Mouse (Mus musculus) heart, embryonic 14.5 days (tissue): ENCODE data around the gene Maob. TPM values are rescaled to one million over a fixed set of nuclear protein-coding genes. Genes with fewer than 3 reads are reported as not detected.

Experiments
- ATAC-seq: fragments of 200-750 bp; cut with Nextera tagmentation; 2 replicates; pipeline ENCODE4 v1.8.0; 2017; ENCODE audit warnings: low read depth, moderate TSS enrichment; ENCODE audit not compliant: insufficient number of reproducible peaks, insufficient read depth, low FRiP score
- H3K27ac ChIP-seq, 2 experiments: fragments of 200-500 bp in 1 of 2; fragments of 300-500 bp in 1 of 2; sonication (generic) in 1 of 2; replicated peaks in 1 of 2; 2 replicates each; pipeline ENCODE4 v1.5.1; 2012 to 2014; ENCODE audit warnings: low read depth in 2 of 2, low read length in 2 of 2, control low read depth in 1 of 2, mild to moderate bottlenecking in 1 of 2, mixed read lengths in 1 of 2; ENCODE audit not compliant: control insufficient read depth in 1 of 2, insufficient read depth in 1 of 2
- H3K27me3 ChIP-seq: fragments of 300-500 bp; sonication (generic); 2 replicates; pipeline ENCODE4 v1.6.1; 2014; ENCODE audit warnings: mild to moderate bottlenecking, low read length, control low read depth; ENCODE audit not compliant: control insufficient read depth, insufficient read depth
- H3K36me3 ChIP-seq: fragments of 300-500 bp; sonication (generic); 2 replicates; pipeline ENCODE4 v1.6.1; 2014; ENCODE audit warnings: mild to moderate bottlenecking, control low read depth, low read length, mixed read lengths; ENCODE audit not compliant: control insufficient read depth, insufficient read depth
- H3K4me1 ChIP-seq, 2 experiments: fragments of 200-500 bp in 1 of 2; fragments of 300-500 bp in 1 of 2; sonication (generic) in 1 of 2; 2 replicates each; pipeline ENCODE4 v1.6.1; 2012 to 2014; ENCODE audit warnings: low read length in 2 of 2, control low read depth in 1 of 2, mixed read lengths in 1 of 2; ENCODE audit not compliant: control insufficient read depth in 2 of 2, insufficient read depth in 2 of 2
- H3K4me2 ChIP-seq: fragments of 300-500 bp; sonication (generic); 2 replicates; pipeline ENCODE4 v1.6.1; 2014; ENCODE audit warnings: mild to moderate bottlenecking, low read length
- H3K4me3 ChIP-seq, 2 experiments: fragments of 200-500 bp in 1 of 2; fragments of 300-500 bp in 1 of 2; sonication (generic) in 1 of 2; 2 replicates each; pipeline ENCODE4 v1.5.1; 2012 to 2014; ENCODE audit warnings: low read length in 2 of 2, mild to moderate bottlenecking in 2 of 2, control low read depth in 1 of 2, low read depth in 1 of 2, moderate library complexity in 1 of 2; ENCODE audit not compliant: control insufficient read depth in 1 of 2, insufficient read depth in 1 of 2
- H3K9ac ChIP-seq: fragments of 300-500 bp; sonication (generic); 2 replicates; pipeline ENCODE4 v1.6.1; 2014; ENCODE audit warnings: mild to moderate bottlenecking, low read length
- H3K9me3 ChIP-seq: fragments of 300-500 bp; sonication (generic); 2 replicates; pipeline ENCODE4 v1.6.1; 2016; ENCODE audit warnings: low read length, control low read depth; ENCODE audit not compliant: control insufficient read depth
- WGBS: fragments of 180-500 bp; shearing (Covaris S2); extraction: QIAGEN DNeasy Blood & Tissue Kit; methylation state at CpG from one replicate; pipeline ENCODE4 v1.1.7; 2014; 5-methylcytosine and 5-hydroxymethylcytosine counted together
- polyA plus RNA-seq: library from polyadenylated mRNA; unstranded; fragments of >200 nt; fragmentation: Nextera tagmentation; extraction: Ambion mirVana; gene quantifications from 2 replicates; pipeline ENCODE4 v1.2.1, GENCODE M21; 2014

Gene Maob
- 13.2 and 14.5 TPM in 2 replicates for polyA plus RNA-seq

- no peaks in the 10 kb centered on the region for H3K4me1 ChIP-seq
- no peak within 1 kb of the TSS for H3K27ac ChIP-seq
- peak within 1 kb of the TSS; percentile 41; the same call in 1 of the 2 replicates for H3K9ac ChIP-seq
- peak within 1 kb of the TSS; percentile 31 to 51 for H3K4me3 ChIP-seq
- H3K9me3 ChIP-seq, result no peaks in the 10 kb centered on the region
- WGBS, result 17% methylated on average over 17 of the region's 18 CpGs
- H3K27me3 ChIP-seq, result no peaks in the 10 kb centered on the region
- peak within 1 kb of the TSS; percentile 61 for H3K4me2 ChIP-seq
- ATAC-seq, result no peak
- no peaks in the 10 kb centered on the region for H3K36me3 ChIP-seq
These were observed at the start of gene Maob for GRCm38 (mm10) chrX:16817261-16817769. TSS of gene Maob (minus strand) at chrX:16817366.

GRCm38 (mm10) chrX:16860244-16860643 is 43.1 kb upstream of the Maob start:
- Histone ChIP-seq H3K4me1 (no peaks in the 10 kb centered on the region), H3K4me2 (no peak overlapping the region), H3K36me3 (no peaks in the 10 kb centered on the region), H3K9me3 (no peaks in the 10 kb centered on the region), H3K9ac (no peak overlapping the region), H3K27ac (no peak overlapping the region), H3K27me3 (no peaks in the 10 kb centered on the region), H3K4me3 (no peak overlapping the region)
- ATAC-seq, result no peak

- no peaks in the 10 kb centered on the region for H3K27me3 ChIP-seq
These were observed 28.9 kb upstream of the Maob start for GRCm38 (mm10) chrX:16846034-16846433.

GRCm38 (mm10) chrX:16841443-16841842 is 24.3 kb upstream of the Maob start:
- no peaks in the 10 kb centered on the region for H3K27me3 ChIP-seq
- no peak overlapping the region for H3K9ac ChIP-seq
- no peaks in the 10 kb centered on the region for H3K36me3 ChIP-seq
- H3K4me3 ChIP-seq, result no peak overlapping the region
- H3K4me2 ChIP-seq, result no peak overlapping the region
- WGBS, result 69% methylated on average over 2 of the region's 2 CpGs
- H3K27ac ChIP-seq, result no peak overlapping the region
- no peaks in the 10 kb centered on the region for H3K9me3 ChIP-seq
- no peaks in the 10 kb centered on the region for H3K4me1 ChIP-seq
- no peak for ATAC-seq

More at GRCm38 (mm10) chrX:16846034-16846433, 28.9 kb upstream of the Maob start:
- Histone ChIP-seq H3K4me2 (no peak overlapping the region), H3K4me1 (no peaks in the 10 kb centered on the region), H3K27ac (no peak overlapping the region), H3K36me3 (no peaks in the 10 kb centered on the region), H3K4me3 (no peak overlapping the region), H3K9ac (no peak overlapping the region), H3K9me3 (no peaks in the 10 kb centered on the region)
- no peak for ATAC-seq
- 74% methylated on average over 2 of the region's 2 CpGs for WGBS

- no peaks in the 10 kb centered on the region for H3K36me3 ChIP-seq
- no peak overlapping the region for H3K4me2 ChIP-seq
- no peaks in the 10 kb centered on the region for H3K9me3 ChIP-seq
- H3K27me3 ChIP-seq, result no peaks in the 10 kb centered on the region
- no peak overlapping the region for H3K4me3 ChIP-seq
- H3K4me1 ChIP-seq, result no peaks in the 10 kb centered on the region
- no peak overlapping the region for H3K9ac ChIP-seq
- WGBS, result 69% methylated on average over 1 of the region's 1 CpGs
- H3K27ac ChIP-seq, result no peak overlapping the region
- ATAC-seq, result no peak
These were observed 20.1 kb upstream of the Maob start for GRCm38 (mm10) chrX:16837293-16837692.

GRCm38 (mm10) chrX:16836488-16837082 is 19.4 kb upstream of the Maob start:
- Histone ChIP-seq H3K36me3 (no peaks in the 10 kb centered on the region), H3K4me1 (no peaks in the 10 kb centered on the region), H3K27me3 (no peaks in the 10 kb centered on the region), H3K9me3 (no peaks in the 10 kb centered on the region), H3K9ac (no peak overlapping the region), H3K4me3 (no peak overlapping the region), H3K4me2 (no peak overlapping the region), H3K27ac (no peak overlapping the region)
- no peak for ATAC-seq

- WGBS, result 62% methylated on average over 1 of the region's 1 CpGs
- Histone ChIP-seq H3K4me1 (no peaks in the 10 kb centered on the region), H3K9ac (no peak overlapping the region), H3K4me2 (no peak overlapping the region), H3K36me3 (no peaks in the 10 kb centered on the region), H3K9me3 (no peaks in the 10 kb centered on the region), H3K27ac (no peak overlapping the region), H3K27me3 (no peaks in the 10 kb centered on the region), H3K4me3 (no peak overlapping the region)
- ATAC-seq, result no peak
These were observed 8.9 kb upstream of the Maob start for GRCm38 (mm10) chrX:16826028-16826427.

GRCm38 (mm10) chrX:16815965-16816364 is 1.2 kb downstream of the Maob start:
- 81% methylated on average over 3 of the region's 3 CpGs for WGBS
- Histone ChIP-seq H3K27me3 (no peaks in the 10 kb centered on the region), H3K27ac (no peak overlapping the region), H3K36me3 (no peaks in the 10 kb centered on the region), H3K4me3 (no peak overlapping the region), H3K4me2 (no peak overlapping the region), H3K9ac (no peak overlapping the region), H3K4me1 (no peaks in the 10 kb centered on the region), H3K9me3 (no peaks in the 10 kb centered on the region)
- ATAC-seq, result no peak
